Mouse (Mus musculus) lung, embryonic 15.5 days (tissue): ENCODE results near the gene Gm9747. TPM values are rescaled to one million over a fixed set of nuclear protein-coding genes. Genes with fewer than 3 reads are reported as not detected.

Experiments used
- ATAC-seq: fragments of 200-750 bp; cut with Nextera tagmentation; 2 replicates; pipeline ENCODE4 v1.8.0; 2017; ENCODE audit warnings: moderate number of reproducible peaks, borderline replicate concordance; ENCODE audit not compliant: low FRiP score, low TSS enrichment; ENCODE audit errors: extremely low read depth
- H3K27ac ChIP-seq: fragments of 300-500 bp; sonication (generic); 2 replicates; pipeline ENCODE4 v1.5.1; 2015; ENCODE audit warnings: moderate library complexity, mild to moderate bottlenecking, inconsistent platforms
- H3K27me3 ChIP-seq: fragments of 300-500 bp; sonication (generic); 2 replicates; pipeline ENCODE4 v1.6.1; 2015; ENCODE audit warnings: inconsistent platforms
- H3K36me3 ChIP-seq: fragments of 300-500 bp; sonication (generic); 2 replicates; pipeline ENCODE4 v1.6.1; 2015; ENCODE audit warnings: inconsistent platforms
- H3K4me1 ChIP-seq: fragments of 300-500 bp; sonication (generic); 2 replicates; pipeline ENCODE4 v1.6.1; 2015; ENCODE audit warnings: inconsistent platforms
- H3K4me2 ChIP-seq: fragments of 300-500 bp; sonication (generic); 2 replicates; pipeline ENCODE4 v1.6.1; 2015; ENCODE audit warnings: inconsistent platforms, mild to moderate bottlenecking, moderate library complexity
- H3K4me3 ChIP-seq: fragments of 300-500 bp; sonication (generic); 2 replicates; pipeline ENCODE4 v1.5.1; 2015; ENCODE audit warnings: mild to moderate bottlenecking, inconsistent platforms
- H3K9ac ChIP-seq: fragments of 300-500 bp; sonication (generic); 2 replicates; pipeline ENCODE4 v1.6.1; 2015; ENCODE audit warnings: inconsistent platforms
- H3K9me3 ChIP-seq: fragments of 300-500 bp; sonication (generic); 2 replicates; pipeline ENCODE4 v1.6.1; 2016; ENCODE audit warnings: inconsistent platforms
- WGBS: fragments of 180-500 bp; shearing (Covaris S2); methylation state at CpG from one replicate; pipeline ENCODE4 v1.1.7; 2015; 5-methylcytosine and 5-hydroxymethylcytosine counted together
- polyA plus RNA-seq: library from polyadenylated mRNA; unstranded; fragments of >200 nt; fragmentation: Nextera tagmentation; extraction: Ambion mirVana; gene quantifications from 2 replicates; pipeline ENCODE4 v1.2.1, GENCODE M21; 2015

The Gm9747 gene
- polyA plus RNA-seq, 1 experiment from 2014 or later, result 35.0 TPM

DNA sequence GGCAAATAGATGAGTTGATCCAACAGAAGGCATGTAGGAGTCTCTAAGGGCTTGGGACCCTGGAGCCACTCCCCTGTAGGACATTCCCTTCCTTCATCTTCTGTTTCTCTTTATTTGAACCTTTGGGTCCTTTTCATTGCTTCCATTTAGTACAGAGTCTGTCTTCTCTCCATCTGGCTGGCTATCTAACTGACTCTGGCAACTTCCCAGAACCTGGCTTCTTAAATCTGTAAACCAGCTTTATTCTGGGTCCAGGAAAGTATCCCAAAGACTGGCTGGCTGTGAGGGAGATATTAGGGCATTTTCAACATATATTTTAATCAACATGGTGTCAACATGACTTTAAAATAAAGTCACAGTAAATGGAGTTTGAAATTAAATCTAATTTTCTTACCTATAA, 4.1 kb upstream of the Gm9747 start:
- H3K9me3 ChIP-seq, result no peaks in the 10 kb centered on the region
- no peaks in the 10 kb centered on the region for H3K4me1 ChIP-seq
- no peaks in the 10 kb centered on the region for H3K27me3 ChIP-seq
- H3K9ac ChIP-seq, result no peak overlapping the region
- H3K27ac ChIP-seq, result no peak overlapping the region
- H3K36me3 ChIP-seq, result peaks cover 5% of the 10 kb centered on the region; the same call in 1 of the 2 replicates
- no peak overlapping the region for H3K4me2 ChIP-seq
- ATAC-seq, result no peak
- no peak overlapping the region for H3K4me3 ChIP-seq

DNA sequence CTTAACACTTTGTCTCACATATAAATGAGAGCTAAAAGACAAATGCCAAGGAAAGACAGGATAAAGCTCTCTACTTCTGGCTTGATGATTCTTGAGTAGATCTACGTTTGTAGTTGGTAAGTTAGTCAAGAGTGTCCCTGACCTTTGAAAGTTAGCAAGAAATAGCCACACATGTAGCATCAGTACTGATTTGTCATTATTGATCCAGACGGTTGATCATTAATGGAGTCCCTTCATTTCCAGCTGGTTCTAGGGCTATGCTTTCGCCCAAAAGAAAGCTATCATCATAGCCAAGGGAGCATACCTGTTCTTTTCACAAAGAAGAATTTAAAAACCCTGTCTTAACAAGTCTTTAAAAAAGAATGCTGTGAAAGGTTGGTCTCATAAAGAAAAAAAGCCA, 1.7 kb downstream of the Gm9747 start:
- no peak overlapping the region for H3K4me3 ChIP-seq
- H3K27ac ChIP-seq, result no peak overlapping the region
- ATAC-seq, result no peak
- no peak overlapping the region for H3K9ac ChIP-seq
- H3K4me2 ChIP-seq, result no peak overlapping the region
- H3K4me1 ChIP-seq, result no peaks in the 10 kb centered on the region
- no peaks in the 10 kb centered on the region for H3K9me3 ChIP-seq
- peaks cover 35% of the 10 kb centered on the region for H3K36me3 ChIP-seq
- H3K27me3 ChIP-seq, result no peaks in the 10 kb centered on the region
- WGBS, result 89% methylated on average over 3 of the region's 3 CpGs

DNA sequence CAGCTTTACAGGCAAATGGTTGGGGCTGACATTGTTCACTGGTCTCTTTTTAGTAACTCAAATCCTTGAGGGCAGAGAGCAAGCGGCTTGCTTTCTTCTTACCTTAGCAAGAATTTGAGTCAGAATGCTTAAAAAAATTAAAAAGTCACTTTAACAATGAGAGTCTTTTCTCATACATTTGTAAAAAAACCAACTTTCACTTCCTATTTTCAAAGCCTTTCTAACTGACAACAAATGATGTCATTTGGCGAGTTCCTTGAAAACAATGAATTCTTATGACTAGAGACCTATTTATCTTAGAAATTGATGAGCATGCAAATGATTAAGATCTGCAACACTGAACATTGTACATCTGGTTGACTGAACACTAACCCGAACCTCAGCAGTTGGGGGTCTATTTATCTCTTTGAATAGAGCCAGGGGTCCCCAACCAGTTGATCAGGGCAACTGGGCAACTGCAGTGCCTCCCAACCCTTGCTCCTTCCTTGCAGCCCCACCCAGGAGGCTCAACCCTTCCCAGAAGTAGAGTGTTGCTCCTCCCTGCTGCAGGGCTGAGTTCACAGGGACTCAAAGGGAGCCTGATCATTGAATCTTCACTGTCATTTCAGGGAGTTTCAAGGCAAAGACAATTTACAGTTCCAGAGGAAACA, 2.7 kb downstream of the Gm9747 start:
- Histone ChIP-seq H3K4me1 (no peaks in the 10 kb centered on the region), H3K27ac (no peak overlapping the region), H3K9ac (no peak overlapping the region), H3K4me3 (no peak overlapping the region), H3K27me3 (no peaks in the 10 kb centered on the region), H3K9me3 (no peaks in the 10 kb centered on the region), H3K4me2 (no peak overlapping the region), H3K36me3 (peaks cover 35% of the 10 kb centered on the region)
- no peak for ATAC-seq
- WGBS, result 82% methylated on average over 3 of the region's 3 CpGs

DNA sequence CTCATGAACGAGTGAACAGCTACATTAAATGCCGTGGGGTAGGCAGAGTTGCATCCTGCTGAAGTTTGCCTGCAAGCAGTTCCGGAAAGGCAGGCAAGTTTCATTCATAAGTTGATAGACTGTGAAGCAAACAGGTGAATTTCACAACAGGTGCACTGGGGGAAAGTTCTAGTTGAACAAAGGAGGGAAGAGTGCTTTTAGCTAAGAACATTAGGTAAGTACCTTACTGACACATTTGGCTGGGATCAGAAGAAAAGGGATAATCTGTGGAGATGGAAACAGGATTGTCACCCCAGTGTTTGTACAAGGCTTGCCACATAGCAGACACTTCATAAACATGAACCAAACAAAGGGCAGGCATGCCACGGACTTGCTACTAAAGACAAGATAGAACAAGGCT, 5.3 kb downstream of the Gm9747 start:
- no peak overlapping the region for H3K4me2 ChIP-seq
- H3K27ac ChIP-seq, result no peak overlapping the region
- peaks cover 35% of the 10 kb centered on the region for H3K36me3 ChIP-seq
- H3K9ac ChIP-seq, result no peak overlapping the region
- no peak for ATAC-seq
- H3K27me3 ChIP-seq, result no peaks in the 10 kb centered on the region
- no peak overlapping the region for H3K4me3 ChIP-seq
- H3K4me1 ChIP-seq, result peaks cover 6% of the 10 kb centered on the region; the same call in 1 of the 2 replicates
- 71% methylated on average over 4 of the region's 4 CpGs for WGBS
- H3K9me3 ChIP-seq, result no peaks in the 10 kb centered on the region

DNA sequence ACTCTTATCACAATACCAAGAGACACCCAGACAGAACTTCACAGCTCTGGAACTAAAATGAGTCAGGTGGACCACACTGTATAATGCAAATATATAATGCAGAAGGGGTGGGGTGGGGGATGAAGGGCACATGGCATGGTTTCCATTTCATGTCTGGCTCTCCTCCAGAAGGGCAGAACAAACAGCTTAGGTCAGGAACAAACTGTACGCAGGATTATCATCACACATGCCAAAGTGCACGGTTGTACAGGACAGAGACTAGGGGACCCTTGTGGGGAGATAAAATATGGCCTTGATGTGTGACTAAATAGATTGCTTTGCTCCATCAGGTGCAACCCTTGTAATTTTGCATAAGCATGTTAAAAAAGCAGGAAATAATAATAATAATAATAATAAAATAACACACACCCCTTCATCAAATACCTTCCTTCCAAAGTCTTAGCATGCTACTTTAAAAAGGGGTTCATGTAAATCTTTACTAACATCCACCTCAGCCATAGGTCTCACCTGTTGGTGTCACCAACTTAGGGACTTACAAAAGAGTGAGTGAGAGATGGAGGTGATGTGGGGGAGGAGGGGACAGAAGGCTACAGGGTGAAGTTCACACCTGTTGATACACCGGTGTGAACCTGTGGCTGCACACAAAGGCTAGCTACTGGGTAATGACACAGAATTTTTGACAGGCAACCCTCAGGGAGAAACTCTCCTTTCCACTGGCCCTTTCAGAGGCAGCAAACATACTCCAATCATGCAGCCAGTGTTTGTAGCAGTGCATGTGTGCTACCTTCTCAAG, 6.7 kb downstream of the Gm9747 start:
- H3K4me3 ChIP-seq, result no peak overlapping the region
- H3K27me3 ChIP-seq, result no peaks in the 10 kb centered on the region
- H3K36me3 ChIP-seq, result peaks cover 25% of the 10 kb centered on the region
- H3K4me2 ChIP-seq, result no peak overlapping the region
- H3K27ac ChIP-seq, result no peak overlapping the region
- no peak for ATAC-seq
- no peaks in the 10 kb centered on the region for H3K9me3 ChIP-seq
- WGBS, result 55% methylated on average over 3 of the region's 3 CpGs
- H3K9ac ChIP-seq, result no peak overlapping the region
- peaks cover 6% of the 10 kb centered on the region; the same call in 1 of the 2 replicates for H3K4me1 ChIP-seq

DNA sequence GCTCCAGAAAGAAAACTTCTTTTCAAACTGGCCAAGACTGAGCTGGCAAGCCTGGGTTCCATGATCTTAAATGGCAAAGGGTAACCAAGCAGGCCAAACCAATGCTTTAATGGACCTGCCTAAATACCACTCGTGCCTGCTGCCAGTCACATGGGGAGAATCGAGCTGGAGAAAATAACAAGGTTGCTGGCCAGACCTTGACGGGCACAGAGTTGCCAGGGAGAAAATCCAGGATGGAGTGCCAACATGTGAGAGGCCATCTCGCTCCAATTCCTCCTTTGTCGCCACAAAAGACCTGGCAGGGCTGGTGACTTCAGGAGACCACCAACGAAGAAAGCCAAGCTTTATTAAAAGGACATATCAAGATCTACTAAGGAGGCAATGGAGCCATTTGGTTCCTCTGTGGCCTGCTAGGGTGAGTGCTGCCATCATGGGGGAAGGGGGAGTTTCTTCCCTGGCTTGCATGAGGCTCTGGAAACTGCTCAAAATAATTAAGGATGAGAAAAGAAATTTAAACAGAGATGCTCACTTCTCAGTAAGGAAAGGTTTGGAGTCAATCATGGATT, 10.4 kb downstream of the Gm9747 start:
- Histone ChIP-seq H3K4me3 (no peak overlapping the region), H3K4me2 (no peak overlapping the region), H3K27ac (no peak overlapping the region), H3K9ac (no peak overlapping the region), H3K9me3 (no peaks in the 10 kb centered on the region), H3K36me3 (0 out of 2 replicates have a peak, but pooled peaks cover 12% of the 10 kb centered on the region), H3K27me3 (no peaks in the 10 kb centered on the region), H3K4me1 (peaks cover 12% of the 10 kb centered on the region)
- WGBS, result 81% methylated on average over 6 of the region's 6 CpGs
- no peak for ATAC-seq

DNA sequence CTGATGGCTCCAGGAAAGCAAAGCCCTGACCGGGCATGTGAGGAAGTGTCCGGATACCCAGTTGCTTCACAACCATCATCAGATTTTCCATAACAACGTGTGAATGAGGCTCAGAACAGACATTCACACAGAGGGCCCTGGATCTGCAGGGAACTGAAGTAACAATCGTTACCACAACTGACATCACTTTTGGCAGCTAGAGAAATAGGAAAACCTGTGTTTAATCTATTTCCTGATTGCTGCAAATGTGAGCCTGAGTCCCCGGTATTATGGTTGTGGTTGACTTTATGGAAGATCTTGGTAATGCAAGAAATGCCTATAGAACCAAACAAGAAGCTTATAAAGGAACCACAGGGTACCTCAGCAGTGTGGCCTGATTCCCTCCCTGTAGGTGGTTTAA, 12.1 kb downstream of the Gm9747 start:
- Histone ChIP-seq H3K27me3 (no peaks in the 10 kb centered on the region), H3K9me3 (no peaks in the 10 kb centered on the region), H3K4me3 (no peak overlapping the region), H3K4me1 (peaks cover 12% of the 10 kb centered on the region), H3K4me2 (no peak overlapping the region), H3K27ac (no peak overlapping the region), H3K9ac (no peak overlapping the region), H3K36me3 (0 out of 2 replicates have a peak, but pooled peaks cover 18% of the 10 kb centered on the region)
- 71% methylated on average over 5 of the region's 5 CpGs for WGBS
- no peak for ATAC-seq

DNA sequence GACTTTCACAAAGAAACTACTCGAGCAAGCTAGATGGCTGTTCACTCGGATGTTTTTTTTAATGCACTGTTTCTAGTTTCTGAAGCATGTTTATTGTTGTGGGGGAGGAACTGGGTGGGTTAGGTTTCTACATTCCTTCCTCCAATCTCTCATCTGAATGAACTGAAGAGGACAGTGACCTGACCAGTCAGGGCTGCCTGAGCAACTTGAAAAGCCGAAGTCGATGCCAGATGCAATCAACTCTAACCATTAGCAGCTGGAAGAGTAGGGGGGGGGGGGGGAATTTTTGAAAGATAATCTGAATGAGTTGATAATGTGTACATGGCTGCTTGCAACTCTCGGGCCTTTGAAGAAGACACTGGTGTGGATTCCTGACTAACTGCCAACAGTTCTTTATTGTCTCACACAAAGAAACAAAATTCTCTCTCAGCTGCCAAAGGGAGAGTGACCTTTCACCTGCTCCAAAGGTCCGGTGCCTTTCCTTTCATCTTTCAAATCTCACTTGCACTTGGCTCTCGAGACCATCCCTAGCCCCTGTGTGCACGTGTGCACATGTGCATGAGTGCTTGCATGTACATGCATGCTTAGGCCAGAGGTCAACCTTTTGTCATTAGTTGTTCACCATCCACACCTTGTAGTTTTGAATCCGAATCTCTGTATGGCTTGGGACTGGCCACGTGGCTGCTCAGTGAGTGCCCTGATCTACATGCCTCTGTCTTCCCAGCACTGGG, 14.5 kb downstream of the Gm9747 start:
- peaks cover 22% of the 10 kb centered on the region for H3K4me1 ChIP-seq
- H3K9ac ChIP-seq, result no peak overlapping the region
- H3K9me3 ChIP-seq, result no peaks in the 10 kb centered on the region
- WGBS, result 40% methylated on average over 10 of the region's 10 CpGs
- H3K27me3 ChIP-seq, result no peaks in the 10 kb centered on the region
- H3K27ac ChIP-seq, result no peak overlapping the region
- ATAC-seq, result peak; percentile 42; the same call in 1 of the 2 replicates
- H3K36me3 ChIP-seq, result 0 out of 2 replicates have a peak, but pooled peaks cover 18% of the 10 kb centered on the region
- H3K4me2 ChIP-seq, result no peak overlapping the region
- H3K4me3 ChIP-seq, result no peak overlapping the region

DNA sequence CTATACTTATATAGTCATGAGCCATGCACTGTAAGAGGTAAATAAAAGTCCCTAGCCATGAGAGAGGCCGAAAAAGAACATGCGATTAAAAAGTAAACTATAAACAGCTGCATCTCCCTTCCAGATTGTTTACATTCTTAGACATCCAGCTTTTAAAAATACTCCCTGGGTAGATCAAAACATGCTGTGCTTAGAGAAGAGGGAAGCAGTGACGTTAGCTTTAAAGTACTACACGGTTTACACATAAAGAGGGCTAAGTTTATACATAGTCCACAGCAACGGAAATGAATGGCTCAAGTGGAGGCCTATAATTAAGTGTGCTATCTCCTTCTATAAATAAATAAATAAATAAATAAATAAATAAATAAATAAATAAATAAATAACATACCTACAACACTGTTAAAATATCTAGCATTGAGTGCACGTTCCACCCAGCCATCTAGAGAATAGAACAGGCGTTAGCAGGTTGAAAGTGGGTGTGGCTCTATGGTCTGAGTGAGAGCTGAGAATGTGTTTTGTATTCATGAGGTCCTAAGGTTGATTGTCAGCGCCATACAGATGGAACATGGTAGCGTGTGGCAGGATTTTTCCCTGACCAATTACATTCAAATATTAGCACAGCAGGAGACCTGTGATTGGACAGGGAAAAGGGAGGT, 21.0 kb downstream of the Gm9747 start:
- ATAC-seq, result peak; percentile 55; the same call in 1 of the 2 replicates
- H3K4me3 ChIP-seq, result no peak overlapping the region
- H3K27me3 ChIP-seq, result no peaks in the 10 kb centered on the region
- H3K4me1 ChIP-seq, result peaks cover 18% of the 10 kb centered on the region; the same call in 1 of the 2 replicates
- H3K4me2 ChIP-seq, result no peak overlapping the region
- whole genome bisulfite sequencing, result 56% methylated on average over 9 of the region's 9 CpGs
- no peak overlapping the region for H3K9ac ChIP-seq
- H3K36me3 ChIP-seq, result 0 out of 2 replicates have a peak, but pooled peaks cover 9% of the 10 kb centered on the region
- H3K27ac ChIP-seq, result no peak overlapping the region
- no peaks in the 10 kb centered on the region for H3K9me3 ChIP-seq

DNA sequence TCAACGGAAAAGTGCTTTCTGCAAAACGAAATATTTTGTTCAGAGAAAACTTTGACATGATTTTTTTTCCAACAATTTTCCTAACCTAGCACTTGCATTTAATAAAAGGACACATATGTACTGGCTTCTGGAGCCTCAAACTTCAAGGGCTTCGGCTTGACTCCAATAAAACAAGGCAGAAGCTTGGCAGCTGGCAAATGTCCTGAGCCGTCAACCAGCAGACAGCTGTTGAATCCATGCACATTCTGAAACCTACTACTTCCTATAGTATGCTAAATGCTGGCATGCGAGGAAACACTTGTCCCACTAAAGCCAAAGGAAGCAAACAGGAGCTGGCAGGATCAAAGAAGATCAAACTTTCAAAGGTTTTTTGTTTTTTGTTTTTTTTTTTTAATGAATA, 24.5 kb downstream of the Gm9747 start:
- Histone ChIP-seq H3K9ac (no peak overlapping the region), H3K4me1 (peaks cover 12% of the 10 kb centered on the region; the same call in 1 of the 2 replicates), H3K4me3 (no peak overlapping the region), H3K4me2 (no peak overlapping the region), H3K9me3 (no peaks in the 10 kb centered on the region), H3K27me3 (no peaks in the 10 kb centered on the region), H3K36me3 (0 out of 2 replicates have a peak, but pooled peaks cover 8% of the 10 kb centered on the region), H3K27ac (no peak overlapping the region)
- ATAC-seq, result no peak
- 40% methylated on average over 5 of the region's 5 CpGs for WGBS

DNA sequence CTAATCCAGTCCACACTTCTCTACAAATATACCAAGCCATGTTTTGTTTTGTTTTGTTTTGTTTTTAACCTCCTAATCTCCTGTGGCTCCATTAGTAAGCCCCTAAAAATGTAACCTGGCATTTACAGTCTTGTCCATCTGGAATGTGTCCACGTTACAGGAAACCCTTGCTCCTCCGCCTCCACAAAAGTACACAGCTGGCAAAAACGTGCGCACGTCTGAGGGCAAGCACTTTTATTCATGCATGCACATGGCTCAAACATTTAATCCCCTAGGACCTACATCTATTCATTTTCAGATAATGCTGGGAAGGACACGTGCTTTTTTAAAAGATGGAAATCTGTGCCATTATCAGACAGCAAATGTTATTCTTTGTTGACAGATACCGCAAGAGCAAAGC, 25.4 kb downstream of the Gm9747 start:
- peaks cover 14% of the 10 kb centered on the region; the same call in 1 of the 2 replicates for H3K4me1 ChIP-seq
- H3K27ac ChIP-seq, result no peak overlapping the region
- no peak overlapping the region for H3K9ac ChIP-seq
- no peak for ATAC-seq
- no peak overlapping the region for H3K4me2 ChIP-seq
- no peaks in the 10 kb centered on the region for H3K27me3 ChIP-seq
- H3K36me3 ChIP-seq, result 0 out of 2 replicates have a peak, but pooled peaks cover 7% of the 10 kb centered on the region
- H3K9me3 ChIP-seq, result no peaks in the 10 kb centered on the region
- no peak overlapping the region for H3K4me3 ChIP-seq
- 45% methylated on average over 7 of the region's 7 CpGs for WGBS
